Mouse (Mus musculus): ENCODE measurements at regions not wholly inside any gene's neighbourhood (a gene's known extent, or its start where the extent isn't known, plus 50 kb on each side); places are given as distances from the start of the nearest gene placed in this dataset.
A peak's percentile ranks its signal among the peaks of the same experiment; 100 is the strongest.
"Not testable (repeated sequence)": the region's sequence is repeated elsewhere in the genome, so short reads cannot be mapped to it uniquely, and the experiment has no call there.

DNA sequence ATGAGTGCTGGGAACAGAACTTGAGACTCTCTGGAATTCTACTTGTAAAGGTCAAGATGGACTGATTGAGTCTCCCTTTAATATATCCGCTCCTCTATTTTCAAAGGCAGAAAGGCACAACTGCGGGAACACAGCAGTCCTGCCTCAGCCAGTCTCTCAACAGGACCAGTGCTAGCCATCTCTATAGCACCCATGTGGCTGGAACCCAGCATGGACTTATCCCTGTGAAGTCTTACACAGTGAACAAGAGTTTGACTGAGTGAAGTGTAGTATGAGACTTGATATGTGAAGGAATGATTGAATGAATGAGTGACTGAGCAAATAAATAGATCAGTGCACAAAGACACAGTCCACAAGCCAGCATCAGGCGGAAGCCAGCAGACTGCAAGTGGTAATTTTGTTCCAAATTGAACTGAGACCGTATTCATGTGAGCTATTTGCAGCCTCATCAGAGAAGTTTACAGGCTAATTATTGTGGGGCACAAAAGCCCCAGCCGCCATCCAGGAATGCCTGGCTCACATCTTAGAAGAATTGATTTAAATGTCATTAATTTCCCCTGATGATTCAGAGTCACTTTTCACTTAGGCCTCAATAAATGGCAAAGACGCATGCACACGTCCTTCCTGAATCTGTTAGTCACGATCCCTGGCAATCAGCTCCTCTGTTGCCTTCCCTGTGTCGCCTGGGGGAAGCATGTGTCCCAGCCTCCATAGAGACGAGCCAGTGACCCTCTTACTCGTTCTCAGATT, 223.1 kb downstream of the Ankrd50 start:
- intact Hi-C loops (cut with DNase I) = no loop called here
- no peak for DNase-seq

DNA sequence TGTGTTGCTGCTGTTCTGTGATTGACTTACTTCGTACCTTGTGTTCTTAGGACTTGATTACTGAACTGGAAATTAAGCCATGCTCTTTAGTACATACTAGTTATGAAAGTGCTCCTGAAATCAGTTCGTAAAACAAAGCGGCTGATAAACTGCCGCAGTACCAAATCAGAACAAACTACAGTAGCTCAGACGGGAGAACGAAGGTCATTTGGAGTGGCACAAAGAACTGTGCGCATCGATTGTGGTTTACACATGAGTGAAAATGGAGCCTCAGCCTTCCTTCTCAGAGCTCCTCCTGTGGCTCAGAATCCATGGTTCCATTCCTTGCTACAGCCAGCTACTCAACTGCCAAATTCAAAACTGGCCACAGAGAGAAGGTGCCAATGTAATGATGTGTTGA, 225.4 kb downstream of the Ankrd50 start:
- intact Hi-C loops (cut with DNase I) = loop anchor here (5.0 to 10.0 kb wide), 3 partner anchors 58 to 223 kb away; partner anchors contain the start of gene Ankrd50
- DNase-seq = not testable (repeated sequence)

- intact Hi-C loops (cut with DNase I) = loop anchor here (5.0 to 10.0 kb wide), 3 partner anchors 59 to 224 kb away; partner anchors contain the start of gene Ankrd50
- DNase-seq = no peak
These were observed 226.8 kb downstream of the Ankrd50 start for GRCm38 (mm10) chr3:38257843-38258290.

- no peak for DNase-seq
- intact Hi-C loops (cut with DNase I) = loop anchor here (5.0 to 10.0 kb wide), 3 partner anchors 60 to 225 kb away; partner anchors contain the start of gene Ankrd50
These were observed 227.4 kb downstream of the Ankrd50 start for GRCm38 (mm10) chr3:38257076-38257842.

DNA sequence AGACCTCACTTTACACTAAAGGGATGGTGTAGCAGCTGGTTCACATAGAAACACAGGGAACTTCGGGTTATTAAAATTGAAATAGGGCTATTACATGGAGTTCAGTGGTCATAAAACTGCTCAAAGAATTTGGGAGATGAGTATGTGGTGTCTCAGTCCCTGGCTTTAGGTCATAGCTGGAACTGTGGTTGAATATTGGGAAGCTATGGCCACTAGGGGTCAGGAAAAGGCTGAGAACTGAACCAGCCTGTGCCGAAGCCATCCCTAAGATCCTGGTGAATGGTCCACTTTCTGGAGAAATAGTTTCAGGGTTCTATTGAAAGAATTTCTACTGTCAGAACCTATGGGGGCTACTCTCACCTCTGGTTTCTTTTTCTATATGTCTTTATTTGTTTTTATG, 229.0 kb downstream of the Ankrd50 start:
- DNase-seq = peak; percentile 48 to 58
- intact Hi-C loops (cut with DNase I) = loop anchor here (1.0 to 10.0 kb wide), 5 partner anchors 26 to 594 kb away; partner anchors contain the start of gene Ankrd50

DNA sequence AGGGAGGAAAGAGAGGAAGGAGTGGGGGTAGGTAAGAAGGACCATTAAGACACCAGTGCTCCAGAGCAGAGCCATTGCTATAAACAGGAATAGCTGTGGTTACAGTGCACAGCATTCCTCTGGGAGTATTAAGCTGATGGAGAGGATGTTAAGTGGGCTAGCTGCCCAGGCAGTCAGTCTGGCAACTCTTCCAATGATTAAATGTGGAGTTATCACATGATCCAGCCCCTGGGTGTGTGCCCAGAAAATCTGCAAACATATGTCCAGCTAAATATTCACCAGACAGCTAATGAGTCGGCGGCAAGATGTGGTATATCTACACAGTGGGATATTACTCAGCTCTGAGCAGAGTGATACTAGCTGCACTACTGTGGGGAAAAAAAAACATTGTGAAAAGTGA, 229.7 kb downstream of the Ankrd50 start:
- peak; percentile 88 for DNase-seq
- intact Hi-C loops (cut with DNase I) = loop anchor here (1.0 to 10.0 kb wide), 5 partner anchors 26 to 594 kb away; partner anchors contain the start of gene Ankrd50

DNA sequence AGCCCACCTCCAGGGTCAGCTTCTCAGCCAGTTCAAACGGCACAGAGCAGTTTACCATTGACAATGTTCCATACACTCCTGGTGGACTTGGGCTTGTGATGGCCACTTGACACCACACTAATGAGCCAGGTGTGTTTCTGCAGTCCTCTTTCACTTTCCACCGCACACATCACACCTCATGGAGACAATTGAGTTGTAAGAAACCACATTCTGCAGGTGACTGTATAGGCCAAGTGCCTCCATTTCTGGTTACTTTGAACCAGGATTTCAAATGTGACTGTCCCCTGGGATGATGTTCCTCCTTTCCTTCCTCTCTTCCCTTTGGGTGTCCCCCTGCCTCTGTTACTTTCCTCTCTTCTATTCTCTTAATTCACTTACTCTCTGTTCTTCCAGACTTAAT, 233.1 kb downstream of the Ankrd50 start:
- no peak for DNase-seq
- intact Hi-C loops (cut with DNase I) = loop anchor here (10.0 kb wide), 1 partner anchor 113 kb away; no protein-coding TSS in a partner anchor

- no peak for DNase-seq
- intact Hi-C loops (cut with DNase I) = loop anchor here (10.0 kb wide), 1 partner anchor 114 kb away; no protein-coding TSS in a partner anchor
These were observed 234.1 kb downstream of the Ankrd50 start for GRCm38 (mm10) chr3:38250552-38250951.

GRCm38 (mm10) chr3:38248941-38249340, 235.7 kb downstream of the Ankrd50 start:
- intact Hi-C loops (cut with DNase I) = no loop called here
- no peak for DNase-seq

- intact Hi-C loops (cut with DNase I) = no loop called here
- DNase-seq = peak in 1 of 2 experiments; percentile 55
These were observed 238.2 kb downstream of the Ankrd50 start for GRCm38 (mm10) chr3:38246439-38246838.

DNA sequence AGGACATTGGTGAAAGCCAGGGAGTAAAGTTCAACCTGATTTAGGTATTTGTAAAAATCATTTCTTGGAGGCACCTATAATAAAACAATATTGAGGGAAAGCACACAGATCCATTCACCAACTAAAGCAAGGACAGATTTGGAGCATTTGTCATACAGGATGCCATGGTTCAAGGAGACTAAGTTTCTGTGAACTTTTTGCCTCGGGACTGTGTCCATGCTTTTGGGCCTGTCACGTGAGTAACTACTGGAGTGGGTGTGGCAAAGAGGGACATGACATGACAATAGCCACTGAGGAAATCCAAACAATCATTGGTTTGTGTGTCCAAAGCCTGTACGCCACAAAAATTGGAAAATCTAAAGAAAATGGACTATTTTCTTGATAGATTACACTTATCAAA, 241.4 kb downstream of the Ankrd50 start:
- DNase-seq = no peak
- intact Hi-C loops (cut with DNase I) = no loop called here

- intact Hi-C loops (cut with DNase I) = no loop called here
- DNase-seq = no peak
These were observed 247.0 kb downstream of the Ankrd50 start for GRCm38 (mm10) chr3:38237616-38238015.

DNA sequence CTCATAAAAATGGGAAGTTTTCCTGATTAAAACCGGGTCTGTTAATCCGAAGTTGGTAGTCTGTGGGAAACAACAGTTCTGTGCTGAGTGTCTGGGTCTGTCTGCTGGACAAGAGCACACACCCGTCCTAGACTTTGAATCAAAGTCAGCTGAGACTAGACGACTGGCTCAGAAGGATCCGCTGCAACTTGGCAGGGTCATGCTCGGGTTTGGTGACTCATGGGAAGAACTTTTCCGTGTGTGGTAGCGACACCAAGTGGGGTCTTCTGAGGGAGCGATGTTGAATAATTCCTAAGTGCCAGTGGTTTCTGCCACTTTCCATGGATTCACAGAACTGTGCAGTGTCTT, 248.9 kb downstream of the Ankrd50 start:
- intact Hi-C loops (cut with DNase I) = no loop called here
- DNase-seq = peak in 1 of 2 experiments; percentile 40

DNA sequence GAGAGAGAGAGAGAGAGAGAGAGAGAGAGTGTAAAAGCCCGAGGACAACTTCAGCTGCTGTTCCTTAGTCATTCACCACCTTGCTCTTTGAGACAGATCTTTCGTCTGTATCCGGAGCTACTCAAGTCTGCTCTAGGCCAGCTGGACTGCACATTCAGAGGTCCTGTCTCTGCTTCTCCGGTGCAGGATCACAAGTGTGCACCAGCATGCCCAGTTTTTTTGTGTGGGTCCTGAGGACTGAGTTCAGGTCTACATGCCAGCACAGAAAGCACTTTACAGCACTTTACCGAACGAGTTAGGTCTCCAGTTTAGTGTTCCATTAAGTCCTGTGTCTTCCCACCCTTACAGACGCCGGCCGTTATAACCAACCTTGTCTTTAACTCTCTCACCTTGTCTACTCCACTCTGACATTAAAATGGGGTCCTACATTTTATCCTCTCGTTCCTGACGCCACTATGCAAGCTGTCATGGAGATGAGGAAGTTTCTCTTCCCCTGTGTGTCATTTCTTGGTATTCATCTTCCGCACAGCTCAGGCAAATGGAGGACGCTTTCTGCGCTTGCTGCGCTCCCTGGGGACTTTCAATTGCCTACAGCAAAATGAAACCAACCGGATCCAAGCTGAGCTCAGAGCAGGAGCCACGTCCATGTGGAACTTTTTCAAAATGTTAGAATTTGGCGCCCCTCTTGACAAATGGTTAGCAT, 249.5 kb downstream of the Ankrd50 start:
- DNase-seq = no peak
- intact Hi-C loops (cut with DNase I) = no loop called here

GRCm38 (mm10) chr3:38234534-38234933, 250.1 kb downstream of the Ankrd50 start:
- no peak for DNase-seq
- intact Hi-C loops (cut with DNase I) = no loop called here

DNA sequence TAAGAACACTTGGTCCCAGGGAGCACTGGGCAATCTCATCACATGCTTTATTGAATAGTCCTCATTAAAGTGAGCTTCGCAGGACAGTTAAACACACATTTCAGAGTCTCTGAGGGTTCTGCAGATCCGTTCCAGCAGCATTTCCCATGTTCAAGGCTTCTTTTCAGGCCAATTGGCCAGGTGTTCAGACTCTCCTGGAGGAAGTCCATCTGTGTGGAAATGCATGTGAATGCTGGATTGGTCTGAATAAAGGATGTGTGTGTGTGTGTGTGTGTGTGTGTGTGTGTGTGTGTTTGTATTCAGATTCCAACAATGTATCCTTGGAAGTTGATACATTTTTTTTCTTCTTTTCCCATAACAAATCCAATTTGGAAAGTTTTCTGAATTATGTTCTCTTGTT, 250.6 kb downstream of the Ankrd50 start:
- intact Hi-C loops (cut with DNase I) = no loop called here
- DNase-seq = peak in 1 of 2 experiments; percentile 45

DNA sequence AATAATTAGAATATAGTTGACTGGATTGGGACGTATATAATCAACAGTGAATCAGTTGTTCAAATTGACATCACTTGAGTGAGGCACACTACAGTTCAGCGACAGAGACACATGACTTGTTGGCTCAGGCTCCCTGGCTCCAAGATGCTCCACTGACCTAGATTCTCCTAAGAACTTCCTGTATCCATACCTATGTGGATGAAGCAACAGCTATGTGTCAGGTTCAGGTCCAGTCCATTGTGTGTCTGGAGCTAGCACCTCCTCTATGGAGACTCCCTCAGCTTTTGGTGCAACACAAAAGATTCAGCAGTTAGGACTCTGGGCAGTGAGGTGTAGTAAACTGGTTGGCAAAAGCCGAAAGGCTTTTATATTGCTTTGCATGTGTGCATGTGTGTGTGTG, 251.6 kb downstream of the Ankrd50 start:
- intact Hi-C loops (cut with DNase I) = no loop called here
- no peak for DNase-seq

DNA sequence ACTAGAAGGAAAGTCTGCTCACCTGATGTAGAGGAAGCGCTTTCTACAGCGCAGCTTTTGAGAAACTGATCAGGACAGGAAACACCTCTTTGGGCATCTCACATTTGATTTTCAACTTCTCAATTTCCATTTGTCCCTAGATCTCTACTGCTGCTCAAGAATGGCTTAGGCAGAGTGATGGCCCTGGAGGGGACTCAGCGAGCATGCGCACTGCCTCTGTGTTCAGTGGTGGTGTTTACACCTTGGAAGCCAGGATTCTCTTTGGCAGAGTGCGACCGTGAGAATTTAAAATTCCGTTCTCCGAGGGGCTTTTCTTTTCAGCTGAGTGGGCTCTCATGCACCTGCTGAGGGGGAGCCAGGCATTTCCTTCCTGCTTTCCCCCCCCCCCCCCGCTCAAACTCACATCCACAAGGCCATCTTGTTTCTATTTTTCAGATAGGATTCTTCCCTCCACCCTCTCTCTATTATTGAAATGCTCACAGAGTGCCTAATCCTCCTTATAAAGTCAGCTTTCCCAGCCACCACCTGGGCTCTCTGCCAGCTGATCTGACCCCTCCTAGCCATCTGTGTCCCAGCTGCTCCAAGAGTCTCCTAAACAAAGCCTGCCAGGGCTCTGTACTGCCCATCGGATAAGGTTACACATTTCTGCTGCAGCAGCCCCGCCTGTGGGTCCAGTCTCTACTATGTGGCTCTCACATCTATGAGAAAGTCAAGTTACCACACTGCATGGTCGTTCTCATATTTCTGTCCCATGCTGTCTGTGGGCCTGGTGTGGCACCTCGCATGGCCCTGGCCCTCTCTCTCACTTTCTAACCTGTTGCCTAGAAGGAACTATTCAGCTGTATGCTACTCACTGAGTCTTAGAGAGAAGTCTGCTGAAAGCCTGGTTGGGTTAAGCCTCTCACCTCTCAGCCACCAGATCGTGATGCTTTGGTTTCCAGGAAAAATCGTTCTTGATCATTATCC, 252.2 kb downstream of the Ankrd50 start:
- intact Hi-C loops (cut with DNase I) = no loop called here
- peak; percentile 87 to 93 for DNase-seq

- intact Hi-C loops (cut with DNase I) = no loop called here
- no peak for DNase-seq
These were observed 253.1 kb downstream of the Ankrd50 start for GRCm38 (mm10) chr3:38231506-38231905.

- intact Hi-C loops (cut with DNase I) = no loop called here
- DNase-seq = no peak
These were observed 253.8 kb downstream of the Ankrd50 start for GRCm38 (mm10) chr3:38230796-38231195.
